Mouse (Mus musculus): ENCODE measurements at regions not wholly inside any gene's neighbourhood (a gene's known extent, or its start where the extent isn't known, plus 50 kb on each side); places are given as distances from the start of the nearest gene placed in this dataset.

DNA sequence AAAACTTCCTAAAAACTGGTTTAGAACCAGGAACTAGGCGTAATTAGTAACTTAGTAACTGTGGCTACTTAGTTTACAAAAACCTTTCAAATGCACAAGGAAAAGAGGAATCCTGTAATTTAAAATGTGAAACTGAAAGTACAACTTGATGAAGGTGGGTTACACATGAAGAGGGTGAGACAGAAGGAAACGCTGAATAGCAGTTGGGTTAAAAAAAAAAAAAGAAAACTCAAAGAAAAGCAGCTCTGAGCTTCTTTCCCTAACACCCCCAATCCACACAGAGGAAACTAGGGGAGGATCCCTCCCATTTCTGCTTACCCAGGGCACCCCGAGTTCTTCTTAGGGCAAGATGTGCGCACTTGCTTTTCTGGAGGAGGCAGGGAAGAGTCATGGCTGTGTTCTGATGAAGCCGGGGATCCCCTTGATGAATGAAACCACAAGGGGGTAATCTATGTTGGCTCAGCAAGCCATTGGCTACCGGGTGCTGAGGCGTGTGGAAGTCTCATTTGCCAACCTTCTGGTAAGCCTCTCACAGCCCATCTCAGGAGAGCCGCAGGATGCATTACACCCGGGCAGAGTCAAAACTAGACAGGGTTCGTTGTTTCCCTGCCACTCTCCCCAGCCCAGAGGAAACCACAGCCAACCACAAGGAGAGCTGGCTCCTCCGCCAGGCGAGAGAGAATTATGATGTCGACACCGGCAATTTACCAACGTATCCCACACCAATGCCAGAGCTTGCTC, 167.4 kb upstream of the Klf14 start:
- TF ChIP-seq CTCF (IDR thresholded peaks at IDR 0.05; ENCODE audit: insufficient read depth, low read length) = no peak
- no peak for TF ChIP-seq POLR2A (IDR thresholded peaks at IDR 0.05; ENCODE audit: borderline replicate concordance, extremely low read depth, low read depth, low read length)

All from lung, adult 2 months (tissue).